Mouse (Mus musculus) left cerebral cortex, postnatal 36 days (tissue): Measurements from ENCODE around the gene Spata16. TPM values are rescaled to one million over a fixed set of nuclear protein-coding genes. Genes with fewer than 3 reads are reported as not detected.

Source experiments
- DNase-seq, 2 experiments: peaks; one replicate each; pipeline ENCODE4 v3.0.0; 2021 to 2022; ENCODE audit warnings: low spot score in 2 of 2, mixed read lengths in 1 of 2
- intact Hi-C: fragments of 180-260 bp; cut with DNase I; formaldehyde crosslinking; loops from one replicate; pipeline ENCODE4 v1.15.1; 2025
- microRNA-seq: library from miRNA; unstranded; fragments of <30 nt; microRNA quantifications from one replicate; pipeline ENCODE4 v1.2.0, GENCODE M21; 2022
- total RNA-seq, 2 experiments: library from RNA; stranded (reverse); gene quantifications; 2 replicates each; pipeline ENCODE4 v1.2.3; 2021

Gene Spata16
- total RNA-seq, 2 experiments from 2014 or later, result not detected

GRCm38 (mm10) chr3:26936897-26937590 lies 299.6 kb downstream of the Spata16 start:
- intact Hi-C loops, result no loop called here
- DNase-seq, result no peak

DNA sequence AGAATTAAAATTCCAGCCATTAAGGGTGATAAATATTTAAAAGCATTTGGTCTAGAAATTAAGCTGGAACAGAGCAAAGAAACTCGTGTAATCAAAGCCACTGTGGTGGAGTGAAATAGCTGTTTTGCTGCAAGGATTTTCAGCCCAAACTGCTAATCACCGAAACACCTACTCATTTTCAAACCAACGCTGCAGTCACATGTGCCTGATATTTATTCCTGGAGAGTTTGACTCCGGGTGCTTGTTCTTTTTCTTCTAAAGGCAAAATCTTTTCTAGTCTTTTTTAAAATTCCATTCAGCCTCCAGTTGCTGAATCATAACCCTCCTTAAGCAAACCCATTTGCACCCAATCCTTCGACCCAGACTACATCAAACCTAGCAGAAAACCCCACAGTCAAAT lies 329.4 kb downstream of the Spata16 start:
- intact Hi-C loops, result no loop called here
- no peak for DNase-seq

DNA sequence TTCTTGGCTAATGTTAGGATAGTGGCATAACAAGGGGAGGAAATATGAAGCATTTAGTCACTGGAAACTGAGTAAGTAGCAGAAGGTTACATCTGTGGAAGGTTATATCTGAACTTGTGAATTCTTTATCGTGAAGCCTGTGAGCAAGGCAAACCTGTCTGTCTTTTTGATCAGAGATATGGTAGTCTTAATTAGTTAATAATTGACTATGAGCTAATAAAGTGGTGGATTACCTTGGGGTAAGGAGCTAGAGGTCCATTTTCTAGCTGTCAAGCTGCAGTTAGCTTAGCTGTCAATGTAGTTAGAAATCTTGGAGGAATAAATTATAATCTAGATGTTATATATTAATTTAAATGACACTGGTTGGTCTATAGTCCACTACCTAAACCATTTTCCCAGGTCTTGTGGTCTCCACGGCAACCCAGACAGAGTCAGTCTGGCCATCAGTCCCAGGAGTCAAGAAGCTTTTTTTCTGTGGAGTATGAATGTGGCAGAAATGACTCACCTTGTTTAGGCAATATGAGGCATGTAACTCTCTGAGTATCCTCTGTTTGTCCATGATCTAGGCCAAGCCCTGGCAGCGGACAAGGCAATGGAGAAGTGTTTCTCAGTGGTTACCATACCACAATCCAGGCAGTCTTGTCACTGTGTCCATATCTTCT lies 331.6 kb downstream of the Spata16 start:
- intact Hi-C loops, result no loop called here
- no peak for DNase-seq

GRCm38 (mm10) chr3:26970529-26970928 lies 333.1 kb downstream of the Spata16 start:
- intact Hi-C loops, result no loop called here
- no peak for DNase-seq

GRCm38 (mm10) chr3:26971276-26971675 lies 333.9 kb downstream of the Spata16 start:
- intact Hi-C loops, result no loop called here
- DNase-seq, result no peak

DNA sequence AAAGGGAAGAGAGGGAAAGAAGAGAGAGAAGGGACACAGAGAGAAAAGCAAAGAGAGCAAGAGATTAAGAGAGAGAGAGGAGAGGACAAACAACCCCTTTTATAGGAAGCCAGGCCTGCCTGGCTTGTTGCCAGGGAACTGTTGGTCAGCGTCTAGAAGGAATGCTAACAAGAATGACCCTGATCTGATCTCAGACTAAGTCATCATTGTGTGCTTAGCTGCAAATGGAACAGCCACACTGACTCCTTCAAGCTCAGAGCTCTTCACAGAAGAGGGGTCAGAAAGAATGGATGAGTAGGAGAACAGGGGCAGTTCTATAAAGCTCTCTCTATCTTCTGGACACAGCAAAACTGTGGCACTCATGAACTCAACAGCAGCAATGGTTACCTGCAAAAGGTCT lies 334.7 kb downstream of the Spata16 start:
- no peak for DNase-seq
- intact Hi-C loops, result no loop called here

- no peak for DNase-seq
- intact Hi-C loops, result no loop called here
These were observed 342.2 kb downstream of the Spata16 start for GRCm38 (mm10) chr3:26979603-26980002.

DNA sequence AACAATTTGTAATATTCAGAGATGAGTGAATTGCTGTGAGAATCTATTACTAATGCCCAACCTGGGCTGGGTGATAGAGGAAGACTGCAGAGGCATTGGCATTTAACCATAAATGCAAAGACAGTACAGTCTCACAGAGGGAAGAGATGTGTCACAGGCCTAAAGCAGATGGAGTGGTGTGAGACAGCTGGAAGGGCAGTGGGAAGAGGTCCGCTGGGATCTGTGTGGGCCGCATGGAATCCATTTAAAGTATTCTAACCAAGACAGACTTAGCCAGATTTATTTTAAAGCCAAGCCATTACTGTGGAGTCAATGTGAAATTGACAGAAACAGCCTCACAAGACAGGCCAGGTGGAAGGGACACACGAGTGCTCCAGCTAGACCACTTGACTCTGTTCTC lies 343.0 kb downstream of the Spata16 start:
- DNase-seq, result peak; percentile 22 to 33
- intact Hi-C loops, result no loop called here

- no peak for DNase-seq
- intact Hi-C loops, result no loop called here
These were observed 344.7 kb downstream of the Spata16 start for GRCm38 (mm10) chr3:26981979-26982623.

DNA sequence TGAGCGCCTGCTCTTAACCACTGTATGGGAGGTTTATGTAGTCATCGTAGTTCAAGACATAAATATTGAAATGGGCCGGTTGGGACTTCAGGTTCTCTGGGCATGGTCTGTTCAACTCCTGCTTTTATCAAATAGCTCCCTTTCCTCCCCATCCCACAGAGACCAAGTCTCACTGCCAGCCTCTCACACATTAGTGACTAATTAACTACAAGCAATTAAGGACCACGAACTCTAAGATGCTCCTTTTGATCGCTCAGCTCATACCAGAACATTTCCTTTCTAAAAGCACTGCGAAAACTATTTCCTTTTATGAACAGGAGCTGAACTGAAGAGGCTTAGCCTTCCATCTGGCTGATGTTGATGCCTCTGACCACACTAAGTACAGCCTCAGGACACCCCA lies 346.3 kb downstream of the Spata16 start:
- intact Hi-C loops, result no loop called here

DNA sequence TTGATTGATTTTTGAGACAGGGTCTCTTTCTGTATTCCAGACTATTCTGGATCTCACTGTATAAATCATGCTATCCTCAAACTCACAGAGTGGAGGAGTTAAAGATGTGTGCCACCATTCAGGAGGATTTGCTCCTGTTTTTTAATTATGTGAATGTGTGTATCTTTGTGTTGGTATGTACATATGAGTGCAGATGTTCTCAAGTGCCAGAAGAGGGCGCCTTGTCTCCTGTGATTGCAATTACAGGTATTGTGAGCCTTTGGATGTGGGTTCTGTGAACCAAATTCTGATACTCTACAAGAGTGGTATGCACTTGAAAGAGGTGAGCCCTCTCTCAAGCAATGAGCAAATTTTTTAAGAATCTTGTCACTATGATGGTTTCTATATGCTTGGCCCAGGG lies 369.4 kb downstream of the Spata16 start:
- intact Hi-C loops, result no loop called here
- DNase-seq, result no peak

More for the DNA sequence above, 346.3 kb downstream of the Spata16 start:
- no peak for DNase-seq

DNA sequence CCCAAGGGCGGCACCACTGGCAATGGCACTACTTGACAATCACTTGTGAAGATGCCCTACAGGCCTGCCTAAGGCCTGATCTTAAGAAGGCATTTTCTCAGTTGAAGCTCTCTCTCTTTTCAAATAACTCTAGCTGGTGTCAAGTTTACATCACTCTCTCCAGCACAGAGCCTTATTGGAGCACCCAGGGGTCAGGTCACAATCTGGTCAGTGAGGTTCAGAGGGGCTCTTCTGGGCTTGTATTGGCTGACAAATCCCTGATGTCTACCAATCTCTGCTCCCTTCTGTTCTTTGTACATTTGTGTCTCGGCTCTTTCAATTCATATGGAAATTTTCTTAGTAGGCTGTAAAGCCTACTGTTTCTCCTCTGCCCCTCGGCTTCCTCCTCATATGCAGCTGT lies 390.5 kb downstream of the Spata16 start:
- intact Hi-C loops, result no loop called here
- DNase-seq, result no peak

DNA sequence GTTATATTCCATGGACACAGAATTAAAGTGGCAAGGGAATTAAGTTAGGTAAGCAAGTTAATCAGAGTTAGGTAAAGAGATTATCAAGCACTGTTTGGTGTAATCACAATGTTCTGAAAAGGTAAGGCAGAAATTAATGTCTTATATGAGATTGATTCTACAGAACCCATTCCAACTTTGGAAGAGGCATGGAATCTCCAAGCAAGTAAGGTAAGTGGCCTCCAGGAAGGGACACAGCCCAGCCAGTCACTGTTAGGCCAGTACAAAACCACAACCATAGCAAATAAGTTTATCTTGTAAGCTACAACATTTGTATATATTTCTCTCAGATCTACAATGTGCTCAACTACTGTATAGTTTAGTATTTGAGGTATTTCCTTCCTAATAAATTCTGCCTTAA lies 391.1 kb downstream of the Spata16 start:
- intact Hi-C loops, result no loop called here

GRCm38 (mm10) chr3:27030067-27030857 lies 392.8 kb downstream of the Spata16 start:
- DNase-seq, result no peak
- intact Hi-C loops, result no loop called here

More for the DNA sequence above, 391.1 kb downstream of the Spata16 start:
- no peak for DNase-seq

Small RNA genes within 50 kb of the gene (microRNA-seq; reads per million reads assigned to microRNA genes)
- gene Gm25773, result not detected
- not detected for gene Gm44464
